Mouse (Mus musculus) small intestine, adult 2 months (tissue): ENCODE results near the gene Flot2. TPM values are rescaled to one million over a fixed set of nuclear protein-coding genes. Genes with fewer than 3 reads are reported as not detected.

Experiments used
- H3K27ac ChIP-seq: fragments of 200-500 bp; 2 replicates; pipeline ENCODE4 v1.5.1; 2012; ENCODE audit warnings: low read depth, low read length, control low read depth, inconsistent platforms; ENCODE audit not compliant: insufficient read depth
- H3K27me3 ChIP-seq: fragments of 200-500 bp; 2 replicates; pipeline ENCODE4 v1.6.1; 2012; ENCODE audit warnings: mild to moderate bottlenecking, moderate library complexity, low read length, inconsistent platforms; ENCODE audit not compliant: control insufficient read depth, insufficient read depth
- H3K36me3 ChIP-seq: fragments of 200-500 bp; 2 replicates; pipeline ENCODE4 v1.6.1; 2012; ENCODE audit warnings: mild to moderate bottlenecking, low read length, control low read depth, inconsistent platforms; ENCODE audit not compliant: control insufficient read depth, insufficient read depth
- H3K4me1 ChIP-seq: fragments of 200-500 bp; 2 replicates; pipeline ENCODE4 v1.6.1; 2012; ENCODE audit warnings: low read length, inconsistent platforms, mixed read lengths; ENCODE audit not compliant: control insufficient read depth, insufficient read depth, insufficient read length
- H3K4me3 ChIP-seq: fragments of 200-500 bp; 2 replicates; pipeline ENCODE4 v1.5.1; 2012; ENCODE audit warnings: low read depth, mild to moderate bottlenecking, control low read depth, inconsistent platforms, low read length, moderate library complexity
- CTCF ChIP-seq: fragments of 200-500 bp; IDR thresholded peaks from 2 replicates; pipeline ENCODE4 v1.5.1; 2012; ENCODE audit warnings: low read depth, mild to moderate bottlenecking, control low read depth, inconsistent platforms, low read length, moderate library complexity, mixed read lengths; ENCODE audit not compliant: insufficient replicate concordance, insufficient read length; ENCODE audit errors: extremely low read depth
- POLR2A ChIP-seq: fragments of 200-500 bp; IDR thresholded peaks from 2 replicates; pipeline ENCODE4 v1.6.1; 2012; ENCODE audit warnings: low read depth, mild to moderate bottlenecking, control low read depth, inconsistent platforms, low read length, moderate library complexity
- WGBS: fragments of 180-500 bp; shearing (Covaris S2); methylation state at CpG from one replicate; pipeline ENCODE4 v1.1.7; 2018; 5-methylcytosine and 5-hydroxymethylcytosine counted together
- polyA plus RNA-seq: library from polyadenylated mRNA; depleted of rRNA; stranded (reverse); fragments of >200 nt; gene quantifications from 2 replicates; pipeline ENCODE4 v1.2.3, GENCODE M21; 2012

Gene Flot2
- polyA plus RNA-seq, 1 experiment: 19.7 TPM

GRCm38 (mm10) chr11:78074277-78074652 lies 36.5 kb downstream of the Flot2 start:
- TF ChIP-seq POLR2A: no peak
- no peak overlapping the region for H3K27ac ChIP-seq
- no peaks in the 10 kb centered on the region for H3K4me1 ChIP-seq
- H3K36me3 ChIP-seq: peaks cover 27% of the 10 kb centered on the region
- 90% methylated on average over 2 of the region's 2 CpGs for WGBS
- H3K4me3 ChIP-seq: no peak overlapping the region
- no peaks in the 10 kb centered on the region for H3K27me3 ChIP-seq

GRCm38 (mm10) chr11:78074666-78075065 lies 36.9 kb downstream of the Flot2 start:
- peaks cover 27% of the 10 kb centered on the region for H3K36me3 ChIP-seq
- no peak overlapping the region for H3K27ac ChIP-seq
- H3K4me3 ChIP-seq: no peak overlapping the region
- TF ChIP-seq CTCF (no peak), POLR2A (no peak)
- WGBS: 92% methylated on average over 4 of the region's 4 CpGs
- no peaks in the 10 kb centered on the region for H3K4me1 ChIP-seq
- no peaks in the 10 kb centered on the region for H3K27me3 ChIP-seq

GRCm38 (mm10) chr11:78079961-78080921 lies 42.5 kb downstream of the Flot2 start, which contains the start of gene Eral1:
Gene Eral1 (minus strand): TSS chr11:78080383.
- 1% methylated on average over 42 of the region's 42 CpGs for WGBS

GRCm38 (mm10) chr11:78083595-78083994 lies 45.9 kb downstream of the Flot2 start:
- Histone ChIP-seq H3K4me3 (no peak overlapping the region), H3K27ac (no peak overlapping the region), H3K36me3 (no peaks in the 10 kb centered on the region), H3K27me3 (no peaks in the 10 kb centered on the region), H3K4me1 (no peaks in the 10 kb centered on the region)
- TF ChIP-seq CTCF (no peak), POLR2A (no peak)
- WGBS: 20% methylated on average over 1 of the region's 1 CpGs

More at GRCm38 (mm10) chr11:78079961-78080921, 42.5 kb downstream of the Flot2 start, which contains the start of gene Eral1:
- no peak within 1 kb of the TSS for H3K27ac ChIP-seq
- no peaks in the 10 kb centered on the region for H3K27me3 ChIP-seq
- TF ChIP-seq POLR2A (peak; percentile 56; the same call in 1 of the 2 replicates), CTCF (no peak)
- no peaks in the 10 kb centered on the region for H3K4me1 ChIP-seq
- H3K36me3 ChIP-seq: peaks cover 10% of the 10 kb centered on the region
- peak within 1 kb of the TSS; percentile 82 for H3K4me3 ChIP-seq

- no peaks in the 10 kb centered on the region for H3K27me3 ChIP-seq
- no peak overlapping the region for H3K4me3 ChIP-seq
- H3K4me1 ChIP-seq: no peaks in the 10 kb centered on the region
- no peaks in the 10 kb centered on the region for H3K36me3 ChIP-seq
- TF ChIP-seq CTCF: no peak
- no peak for TF ChIP-seq POLR2A
- no peak overlapping the region for H3K27ac ChIP-seq
- WGBS: 61% methylated on average over 4 of the region's 4 CpGs
Measured at GRCm38 (mm10) chr11:78086925-78087479, 49.3 kb downstream of the Flot2 start.

GRCm38 (mm10) chr11:78087756-78088281 lies 50.1 kb downstream of the Flot2 start:
- Histone ChIP-seq H3K27ac (no peak overlapping the region), H3K4me1 (no peaks in the 10 kb centered on the region), H3K36me3 (no peaks in the 10 kb centered on the region), H3K4me3 (no peak overlapping the region), H3K27me3 (no peaks in the 10 kb centered on the region)
- 67% methylated on average over 5 of the region's 5 CpGs for WGBS
- TF ChIP-seq POLR2A (no peak), CTCF (no peak)

- 26% methylated on average over 11 of the region's 11 CpGs for WGBS
- Histone ChIP-seq H3K4me1 (peaks cover 3% of the 10 kb centered on the region; the same call in 1 of the 2 replicates), H3K36me3 (no peaks in the 10 kb centered on the region), H3K27ac (no peak overlapping the region), H3K27me3 (no peaks in the 10 kb centered on the region), H3K4me3 (peak overlapping the region; percentile 89)
- TF ChIP-seq POLR2A (no peak), CTCF (no peak)
Measured at GRCm38 (mm10) chr11:78094137-78094503, 56.4 kb downstream of the Flot2 start.
